Mouse (Mus musculus): Measurements from ENCODE around the gene 5330417C22Rik. TPM values are rescaled to one million over a fixed set of nuclear protein-coding genes. Genes with fewer than 3 reads are reported as not detected.

5330417C22Rik gene
- total RNA-seq (2023), result not detected

GRCm38 (mm10) chr3:108536517-108537260 lies at the start of gene 5330417C22Rik:
TSS of gene 5330417C22Rik (minus strand) at chr3:108536536.

DNA sequence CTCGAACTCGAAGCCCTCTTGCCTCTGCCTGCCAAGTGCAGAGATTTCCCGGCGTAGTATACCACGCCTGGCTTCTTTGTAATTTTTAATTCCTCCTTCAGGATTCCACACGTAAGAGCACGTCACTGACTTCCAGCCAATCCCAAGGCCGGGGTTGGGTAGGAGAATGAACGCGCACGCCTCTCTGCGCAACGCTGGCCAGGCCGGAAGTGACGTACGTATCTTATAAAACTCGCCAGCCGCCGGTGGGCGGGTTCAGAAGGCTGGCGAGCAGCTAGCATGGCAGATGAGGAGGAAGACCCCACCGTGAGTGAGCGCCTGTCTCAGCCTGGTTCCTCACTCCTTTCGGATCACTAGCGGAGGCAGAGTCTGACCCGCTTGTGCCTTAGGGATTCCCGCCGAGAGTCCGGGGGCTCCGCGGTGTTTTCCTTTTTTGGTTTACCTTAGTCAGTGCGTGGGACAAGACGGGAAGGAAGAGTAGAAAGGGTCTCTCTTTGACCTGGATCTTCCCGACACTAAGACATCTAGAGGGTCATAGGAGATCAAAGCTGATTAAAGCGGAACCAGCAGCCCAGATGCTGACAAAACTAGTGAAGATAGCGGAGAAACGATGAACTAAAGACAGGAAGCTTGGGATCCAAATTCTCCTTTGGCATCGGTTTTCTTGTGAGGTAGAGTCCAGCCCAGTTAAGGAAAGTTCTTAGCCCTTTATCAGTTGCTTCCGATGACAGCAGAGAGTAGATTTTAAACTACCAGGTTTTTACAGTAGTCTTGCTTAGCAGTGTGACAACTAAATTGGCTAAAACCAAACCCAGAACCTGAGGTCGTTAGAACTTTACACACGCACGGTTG lies 35.3 kb upstream of the 5330417C22Rik start, which contains the start of gene Taf13:
TSS of gene Taf13 (plus strand) at position 256 of the 852 bp plus-strand sequence.

GRCm38 (mm10) chr3:108562133-108562730 lies 25.9 kb upstream of the 5330417C22Rik start, which contains the start of gene Tmem167b:
TSS of gene Tmem167b (minus strand) at chr3:108562466.

GRCm38 (mm10) chr3:108533951-108534350 lies 2.4 kb downstream of the 5330417C22Rik start, which contains the start of gene 1700013F07Rik:
TSS of gene 1700013F07Rik (plus strand) at chr3:108534150.

DNA sequence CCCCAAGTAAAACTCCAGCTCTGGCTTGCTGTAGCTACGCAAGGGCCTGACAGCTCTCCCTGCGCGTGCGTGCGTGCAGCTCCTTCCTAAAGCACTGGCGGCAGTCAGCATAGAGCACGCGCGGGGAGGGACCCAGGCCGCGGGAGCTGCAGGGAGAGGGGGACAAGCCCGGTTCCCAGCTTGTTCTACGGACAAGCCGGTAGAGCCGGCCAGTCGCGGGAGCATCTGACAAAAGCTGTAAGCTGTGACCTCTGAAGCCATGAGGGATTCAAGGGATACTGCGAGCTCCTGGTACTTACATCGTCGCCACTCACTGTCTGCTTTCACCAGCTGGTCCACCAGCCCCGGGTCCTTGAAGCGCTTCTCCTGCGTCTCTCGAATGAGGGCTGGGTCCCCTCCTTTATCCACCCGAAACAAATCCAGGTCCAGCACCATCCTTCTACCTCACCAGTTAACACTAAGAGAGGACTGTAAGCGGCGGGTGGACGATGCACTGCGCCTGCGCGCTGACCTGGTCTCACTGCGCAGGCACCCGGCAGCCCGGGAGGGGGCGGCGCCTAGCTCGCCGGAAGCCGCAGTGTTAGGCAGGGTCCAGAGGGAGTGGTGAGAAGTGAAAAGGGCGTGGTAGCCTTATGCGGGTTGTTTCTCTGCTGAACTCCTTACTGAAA lies 91.5 kb downstream of the 5330417C22Rik start, which contains the start of gene Sars:
TSS of gene Sars (minus strand) at position 512 of the 668 bp plus-strand sequence.

GRCm38 (mm10) chr3:108414857-108415830 lies 121.2 kb downstream of the 5330417C22Rik start, which contains the start of gene Celsr2:
TSS of gene Celsr2 (minus strand) at chr3:108415552.

Other genes with a start within 250 kb of the 5330417C22Rik start
- not detected for gene Mybphl, start 171.6 kb downstream of the 5330417C22Rik start, total RNA-seq (2023)
- 10 to 100 TPM; 10.7 to 13.7 TPM for gene Psrc1, start 152.7 kb downstream of the 5330417C22Rik start, total RNA-seq (2023)
- 1 to 10 TPM in 1 of 2 experiments, under 1 TPM in 1; 0.75 to 1.2 TPM for gene Celsr2, start 121.0 kb downstream of the 5330417C22Rik start, total RNA-seq (2023)
- gene Sars, start 91.3 kb downstream of the 5330417C22Rik start, total RNA-seq (2023), result 10 to 100 TPM; 57.9 to 65.7 TPM
- not detected for gene 1700013F07Rik, start 2.4 kb downstream of the 5330417C22Rik start, total RNA-seq (2023)
- gene Tmem167b, start 25.9 kb upstream of the 5330417C22Rik start, total RNA-seq (2023), result 10 to 100 TPM; 29.5 to 32.9 TPM
- 10 to 100 TPM; 42.8 to 48.1 TPM for gene Taf13, start 35.2 kb upstream of the 5330417C22Rik start, total RNA-seq (2023)
- gene Wdr47, start 54.7 kb upstream of the 5330417C22Rik start, total RNA-seq (2023), result 1 to 10 TPM; 5.7 to 7.9 TPM
- 10 to 100 TPM; 17.9 to 21.8 TPM for gene Clcc1, start 117.4 kb upstream of the 5330417C22Rik start, total RNA-seq (2023)
- 10 to 100 TPM; 24.5 to 32.1 TPM for gene Gpsm2, start 185.8 kb upstream of the 5330417C22Rik start, total RNA-seq (2023)
- under 1 TPM; 0.07 to 0.53 TPM for gene Aknad1, start 203.1 kb upstream of the 5330417C22Rik start, total RNA-seq (2023)

Measured in neutrophil, adult 83 days (primary cell).